Mouse (Mus musculus): ENCODE measurements at regions not wholly inside any gene's neighbourhood (a gene's known extent, or its start where the extent isn't known, plus 50 kb on each side); places are given as distances from the start of the nearest gene placed in this dataset.

- Histone ChIP-seq H3K4me3 (no peak overlapping the region), H3K4me2 (ENCODE audit: low read depth) (no peak overlapping the region), H3K36me3 (ENCODE audit: control insufficient read depth, insufficient read depth) (no peaks in the 10 kb centered on the region), H3K27me3 (ENCODE audit: control insufficient read depth, insufficient read depth, insufficient read length) (no peaks in the 10 kb centered on the region), H3ac (ENCODE audit: control insufficient read depth, insufficient read length) (no peak overlapping the region), H3K79me2 (ENCODE audit: control insufficient read depth, insufficient read depth) (no peaks in the 10 kb centered on the region)
- no peak for TF ChIP-seq E2F4 (IDR thresholded peaks at IDR 0.05; ENCODE audit: insufficient read depth)
- peak in 2 of 3 experiments; percentile 20 to 42 for TF ChIP-seq MYOD1 (IDR thresholded peaks at IDR 0.05; ENCODE audit: control insufficient read depth in 1 of 3, insufficient read length in 2 of 3, low read depth in 2 of 3)
- no peak for TF ChIP-seq TCF12 (IDR thresholded peaks at IDR 0.05; ENCODE audit: insufficient read depth, poor library complexity, severe bottlenecking)
- peak in 1 of 3 experiments; percentile 74 for TF ChIP-seq MYOG (IDR thresholded peaks at IDR 0.05; ENCODE audit: control insufficient read depth in 1 of 3, insufficient read depth in 1 of 3, insufficient read length in 2 of 3, low read depth in 2 of 3)
Measured at GRCm38 (mm10) chr6:99931588-99931987, 205.4 kb upstream of the Prok2 start.

DNA sequence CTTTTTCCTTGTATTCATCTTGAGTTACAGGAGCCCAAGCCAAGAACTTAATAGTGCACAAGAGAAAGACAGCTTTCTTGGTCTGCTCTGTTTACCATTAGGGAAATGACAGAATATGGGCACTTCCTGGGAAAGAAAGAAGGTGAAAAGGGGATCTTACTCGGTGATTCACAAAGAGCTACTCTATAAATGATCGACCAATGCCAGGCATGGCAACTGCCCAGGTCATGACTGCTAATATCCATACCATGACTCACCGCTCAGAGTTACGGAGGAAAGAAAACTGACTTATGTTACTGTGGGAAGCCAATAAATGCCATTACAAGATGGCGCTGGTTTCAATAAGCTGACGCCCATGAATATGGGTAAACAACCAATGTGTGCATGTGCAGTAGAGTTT lies 204.1 kb upstream of the Prok2 start:
- H3K79me2 ChIP-seq (ENCODE audit: control insufficient read depth, insufficient read depth): no peaks in the 10 kb centered on the region
- no peak overlapping the region for H3ac ChIP-seq (ENCODE audit: control insufficient read depth, insufficient read length)
- no peaks in the 10 kb centered on the region for H3K27me3 ChIP-seq (ENCODE audit: control insufficient read depth, insufficient read depth, insufficient read length)
- H3K4me3 ChIP-seq: no peak overlapping the region
- no peak overlapping the region for H3K4me2 ChIP-seq (ENCODE audit: low read depth)
- TF ChIP-seq USF1 (IDR thresholded peaks at IDR 0.05; ENCODE audit: low read depth) (no peak), POLR2AphosphoS2 (IDR thresholded peaks at IDR 0.05; ENCODE audit: insufficient read length, low read depth) (no peak), TCF12 (IDR thresholded peaks at IDR 0.05; ENCODE audit: insufficient read depth, poor library complexity, severe bottlenecking) (no peak), REST (IDR thresholded peaks at IDR 0.05; ENCODE audit: insufficient read depth, insufficient read length) (no peak), MYOG (IDR thresholded peaks at IDR 0.05; ENCODE audit: control insufficient read depth in 1 of 3, insufficient read depth in 1 of 3, insufficient read length in 2 of 3, low read depth in 2 of 3) (no peak), TCF3 (IDR thresholded peaks at IDR 0.05; ENCODE audit: insufficient read length, low read depth) (no peak), MAX (IDR thresholded peaks at IDR 0.05; ENCODE audit: low read depth) (no peak), SRF (IDR thresholded peaks at IDR 0.05; ENCODE audit: control insufficient read depth, insufficient read length, low read depth) (no peak), POLR2A (IDR thresholded peaks at IDR 0.05; ENCODE audit: insufficient read length, low read depth) (no peak), MYOD1 (IDR thresholded peaks at IDR 0.05; ENCODE audit: control insufficient read depth in 1 of 3, insufficient read length in 2 of 3, low read depth in 2 of 3) (no peak)
- no peaks in the 10 kb centered on the region for H3K36me3 ChIP-seq (ENCODE audit: control insufficient read depth, insufficient read depth)

GRCm38 (mm10) chr6:99927933-99928555 lies 201.9 kb upstream of the Prok2 start:
- H3K27me3 ChIP-seq (ENCODE audit: control insufficient read depth, insufficient read depth, insufficient read length): no peaks in the 10 kb centered on the region
- H3ac ChIP-seq (ENCODE audit: control insufficient read depth, insufficient read length): no peak overlapping the region
- H3K79me2 ChIP-seq (ENCODE audit: control insufficient read depth, insufficient read depth): no peaks in the 10 kb centered on the region
- no peak overlapping the region for H3K4me2 ChIP-seq (ENCODE audit: low read depth)
- no peaks in the 10 kb centered on the region for H3K36me3 ChIP-seq (ENCODE audit: control insufficient read depth, insufficient read depth)
- TF ChIP-seq MYOG (IDR thresholded peaks at IDR 0.05; ENCODE audit: control insufficient read depth in 1 of 3, insufficient read depth in 1 of 3, insufficient read length in 2 of 3, low read depth in 2 of 3) (no peak), CEBPB (IDR thresholded peaks at IDR 0.05; ENCODE audit: insufficient read depth, poor library complexity, severe bottlenecking) (no peak), POLR2AphosphoS2 (IDR thresholded peaks at IDR 0.05; ENCODE audit: insufficient read length, low read depth) (no peak), TCF3 (IDR thresholded peaks at IDR 0.05; ENCODE audit: insufficient read length, low read depth) (no peak), SRF (IDR thresholded peaks at IDR 0.05; ENCODE audit: control insufficient read depth, insufficient read length, low read depth) (no peak), POLR2A (IDR thresholded peaks at IDR 0.05; ENCODE audit: insufficient read length, low read depth) (no peak), TCF12 (IDR thresholded peaks at IDR 0.05; ENCODE audit: insufficient read depth, poor library complexity, severe bottlenecking) (no peak), MYOD1 (IDR thresholded peaks at IDR 0.05; ENCODE audit: control insufficient read depth in 1 of 3, insufficient read length in 2 of 3, low read depth in 2 of 3) (no peak)
- no peak overlapping the region for H3K4me3 ChIP-seq

DNA sequence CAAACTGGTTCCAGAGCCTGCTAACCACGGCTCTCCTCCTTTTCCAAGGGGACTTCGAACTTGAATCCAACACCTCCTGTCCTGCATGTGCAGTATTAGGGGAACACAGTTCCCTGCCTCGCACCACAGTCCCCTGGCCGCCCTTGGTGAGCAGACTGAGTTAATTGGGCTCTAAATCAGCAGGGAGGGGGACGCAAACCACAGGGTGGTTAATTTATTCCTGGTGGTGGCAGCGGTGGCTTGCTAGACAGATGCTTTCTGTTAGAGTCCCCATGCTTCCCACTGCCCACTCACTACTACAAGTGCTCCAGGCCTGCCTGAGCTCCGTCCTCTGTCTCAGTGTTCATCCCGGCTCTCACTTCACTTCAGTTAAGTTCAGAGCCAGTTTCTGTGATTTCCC lies 198.0 kb upstream of the Prok2 start:
- no peaks in the 10 kb centered on the region for H3K27me3 ChIP-seq (ENCODE audit: control insufficient read depth, insufficient read depth, insufficient read length)

GRCm38 (mm10) chr6:99921966-99922365 lies 195.8 kb upstream of the Prok2 start:
- Histone ChIP-seq H3K79me2 (ENCODE audit: control insufficient read depth, insufficient read depth) (no peaks in the 10 kb centered on the region), H3ac (ENCODE audit: control insufficient read depth, insufficient read length) (no peak overlapping the region), H3K36me3 (ENCODE audit: control insufficient read depth, insufficient read depth) (no peaks in the 10 kb centered on the region), H3K4me2 (ENCODE audit: low read depth) (no peak overlapping the region), H3K4me3 (no peak overlapping the region), H3K27me3 (ENCODE audit: control insufficient read depth, insufficient read depth, insufficient read length) (no peaks in the 10 kb centered on the region)
- no peak for TF ChIP-seq E2F4 (IDR thresholded peaks at IDR 0.05; ENCODE audit: insufficient read depth)
- no peak for TF ChIP-seq POLR2AphosphoS2 (IDR thresholded peaks at IDR 0.05; ENCODE audit: insufficient read length, low read depth)
- no peak for TF ChIP-seq REST (IDR thresholded peaks at IDR 0.05; ENCODE audit: insufficient read depth, insufficient read length)
- TF ChIP-seq USF1 (IDR thresholded peaks at IDR 0.05; ENCODE audit: low read depth): no peak
- no peak for TF ChIP-seq MYOD1 (IDR thresholded peaks at IDR 0.05; ENCODE audit: control insufficient read depth in 1 of 3, insufficient read length in 2 of 3, low read depth in 2 of 3)
- TF ChIP-seq TCF3 (IDR thresholded peaks at IDR 0.05; ENCODE audit: insufficient read length, low read depth): no peak
- TF ChIP-seq SRF (IDR thresholded peaks at IDR 0.05; ENCODE audit: control insufficient read depth, insufficient read length, low read depth): no peak
- TF ChIP-seq MAX (IDR thresholded peaks at IDR 0.05; ENCODE audit: low read depth): no peak
- TF ChIP-seq MYOG (IDR thresholded peaks at IDR 0.05; ENCODE audit: control insufficient read depth in 1 of 3, insufficient read depth in 1 of 3, insufficient read length in 2 of 3, low read depth in 2 of 3): no peak
- no peak for TF ChIP-seq POLR2A (IDR thresholded peaks at IDR 0.05; ENCODE audit: insufficient read length, low read depth)
- no peak for TF ChIP-seq CEBPB (IDR thresholded peaks at IDR 0.05; ENCODE audit: insufficient read depth, poor library complexity, severe bottlenecking)
- TF ChIP-seq TCF12 (IDR thresholded peaks at IDR 0.05; ENCODE audit: insufficient read depth, poor library complexity, severe bottlenecking): no peak

More for the DNA sequence above, 198.0 kb upstream of the Prok2 start:
- H3K4me2 ChIP-seq (ENCODE audit: low read depth): no peak overlapping the region
- no peak overlapping the region for H3ac ChIP-seq (ENCODE audit: control insufficient read depth, insufficient read length)
- TF ChIP-seq CEBPB (IDR thresholded peaks at IDR 0.05; ENCODE audit: insufficient read depth, poor library complexity, severe bottlenecking): no peak
- no peak for TF ChIP-seq MAX (IDR thresholded peaks at IDR 0.05; ENCODE audit: low read depth)
- TF ChIP-seq TCF12 (IDR thresholded peaks at IDR 0.05; ENCODE audit: insufficient read depth, poor library complexity, severe bottlenecking): no peak
- TF ChIP-seq POLR2AphosphoS2 (IDR thresholded peaks at IDR 0.05; ENCODE audit: insufficient read length, low read depth): no peak
- no peak for TF ChIP-seq SRF (IDR thresholded peaks at IDR 0.05; ENCODE audit: control insufficient read depth, insufficient read length, low read depth)
- TF ChIP-seq E2F4 (IDR thresholded peaks at IDR 0.05; ENCODE audit: insufficient read depth): no peak
- TF ChIP-seq POLR2A (IDR thresholded peaks at IDR 0.05; ENCODE audit: insufficient read length, low read depth): no peak
- no peak for TF ChIP-seq MYOG (IDR thresholded peaks at IDR 0.05; ENCODE audit: control insufficient read depth in 1 of 3, insufficient read depth in 1 of 3, insufficient read length in 2 of 3, low read depth in 2 of 3)
- no peak for TF ChIP-seq USF1 (IDR thresholded peaks at IDR 0.05; ENCODE audit: low read depth)
- no peak for TF ChIP-seq MYOD1 (IDR thresholded peaks at IDR 0.05; ENCODE audit: control insufficient read depth in 1 of 3, insufficient read length in 2 of 3, low read depth in 2 of 3)
- no peak for TF ChIP-seq TCF3 (IDR thresholded peaks at IDR 0.05; ENCODE audit: insufficient read length, low read depth)
- TF ChIP-seq REST (IDR thresholded peaks at IDR 0.05; ENCODE audit: insufficient read depth, insufficient read length): no peak
- H3K4me3 ChIP-seq: no peak overlapping the region
- H3K79me2 ChIP-seq (ENCODE audit: control insufficient read depth, insufficient read depth): no peaks in the 10 kb centered on the region
- H3K36me3 ChIP-seq (ENCODE audit: control insufficient read depth, insufficient read depth): no peaks in the 10 kb centered on the region
